In the genomic region with DNA sequence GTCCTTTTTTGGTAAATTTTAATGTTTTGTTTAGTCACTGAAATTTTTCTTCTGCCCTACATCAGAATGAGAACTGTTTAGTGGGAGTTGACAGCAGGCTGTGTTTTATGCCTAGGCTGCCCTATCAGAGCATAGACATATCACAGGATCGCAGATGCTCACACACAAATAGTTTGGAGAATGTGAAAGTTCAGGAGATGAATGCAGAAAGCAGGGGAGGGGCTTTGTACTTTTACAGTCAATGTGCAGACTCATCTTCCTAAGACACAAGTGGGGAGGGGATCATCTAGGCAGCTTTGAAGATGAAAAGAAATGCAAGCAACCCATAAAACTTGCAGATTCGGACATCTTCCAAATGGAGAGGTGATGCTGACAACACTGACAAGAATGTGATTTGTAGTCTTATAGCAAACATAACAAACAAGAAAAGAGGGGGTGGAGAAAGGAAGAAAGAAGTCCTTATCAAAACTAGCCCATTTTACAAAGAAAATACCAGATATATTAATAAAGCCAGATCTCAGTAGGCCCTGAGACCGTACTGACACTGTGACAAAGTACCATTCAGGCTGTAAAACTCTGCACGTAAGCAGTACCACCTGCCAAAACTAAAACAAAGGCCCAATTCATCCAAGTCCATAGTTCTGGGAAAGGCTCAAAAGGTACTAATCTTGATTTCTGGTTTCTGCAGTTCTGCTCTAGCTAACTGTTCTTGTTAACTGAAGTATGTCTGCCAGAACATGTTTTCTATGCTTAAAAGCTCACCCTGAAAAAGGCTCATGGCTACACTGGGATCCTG, we compare ENCODE assay signal across 23 mouse cellular contexts.
DNase-seq lines count a peak whose midpoint lies in the region; ATAC-seq and TF ChIP-seq lines count a peak whose summit lies in the region.
"Had no signal": no experiment of that assay in that cellular context is flagged by ENCODE, and none has a peak within 500 bp of the region (broad histone marks: within the 10 kb centered on the region; RNA-seq: fewer than 3 reads in every experiment).

No protein-coding gene starts in this region.

- no peak overlapping the region for H3K4me3 ChIP-seq in heart, embryonic 16.5 days (ENCODE audit: low read length)
- no peak overlapping the region for H3K4me3 ChIP-seq in kidney, postnatal 0 days (replicated peaks; ENCODE audit: low read depth, low read length)
- H3K4me3 ChIP-seq: forebrain, embryonic 13.5 days; gastrocnemius, adult 2 months; neural tube, embryonic 12.5 days had no signal

- H3K27me3 ChIP-seq in heart, embryonic 16.5 days (ENCODE audit: control insufficient read depth, insufficient read depth, low read length) = no peaks in the 10 kb centered on the region
- no peaks in the 10 kb centered on the region for H3K27me3 ChIP-seq in kidney, postnatal 0 days (ENCODE audit: insufficient read depth, low read length)
- H3K27me3 ChIP-seq: forebrain, embryonic 13.5 days; neural tube, embryonic 12.5 days; Patski had no signal

- no peaks in the 10 kb centered on the region for H3K4me1 ChIP-seq in heart, embryonic 16.5 days (ENCODE audit: control insufficient read depth, insufficient read depth, low read length)
- no peaks in the 10 kb centered on the region for H3K4me1 ChIP-seq in kidney, postnatal 0 days (replicated peaks; ENCODE audit: insufficient read depth, low read length)
- H3K4me1 ChIP-seq: forebrain, embryonic 13.5 days; neural tube, embryonic 12.5 days had no signal

- TF ChIP-seq CTCF in kidney, postnatal 0 days (IDR thresholded peaks at IDR 0.05; ENCODE audit: low read depth) = no peak

- H3K36me3 ChIP-seq in heart, embryonic 16.5 days (ENCODE audit: control insufficient read depth, insufficient read depth) = no peaks in the 10 kb centered on the region
- H3K36me3 ChIP-seq in kidney, postnatal 0 days (ENCODE audit: insufficient read depth, low read length) = no peaks in the 10 kb centered on the region
- H3K36me3 ChIP-seq: neural tube, embryonic 12.5 days had no signal

- WGBS in heart, embryonic 16.5 days = 66% methylated on average over 4 of the region's 4 CpGs
- 42% methylated on average over 4 of the region's 4 CpGs for WGBS in kidney, postnatal 0 days

- H3K27ac ChIP-seq in heart, embryonic 16.5 days (ENCODE audit: low read length) = 0 out of 2 replicates have a peak overlapping the region, but pooled peaks have one; percentile 27
- H3K27ac ChIP-seq in kidney, postnatal 0 days = no peak overlapping the region
- H3K27ac ChIP-seq: forebrain, embryonic 13.5 days; gastrocnemius, adult 2 months; liver, embryonic 14.5 days; neural tube, embryonic 12.5 days had no signal

- no peak for DNase-seq in heart, adult 8-10 months (ENCODE audit: low spot score)
- peak; percentile 51 for DNase-seq in kidney, postnatal 0 days (ENCODE audit: low spot score)
- DNase-seq in kidney, adult 11 months = no peak
- peak; percentile 78 for DNase-seq in NIH3T3 (ENCODE audit: low read depth)
- peak; percentile 77 for DNase-seq in fibroblast of lung, adult 2 months (ENCODE audit: low read depth)
- DNase-seq in spleen, postnatal 14 days (ENCODE audit: low spot score in 2 of 2) = no peak
- no peak for DNase-seq in neural tube, embryonic 10.5 days (ENCODE audit: extremely low spot score, low spot score)
- DNase-seq: adrenal gland, postnatal 10 days; cerebellum, postnatal 10 days; gastrocnemius, adult 2 months; heart, adult 11 months; kidney, postnatal 25 days; layer of hippocampus, adult 9-11 months; thymus, adult 18-20 months; thymus, postnatal 4 days had no signal

- no peaks in the 10 kb centered on the region for H3K9me3 ChIP-seq in heart, embryonic 16.5 days (replicated peaks; ENCODE audit: control insufficient read depth, low read length)
- no peaks in the 10 kb centered on the region for H3K9me3 ChIP-seq in kidney, postnatal 0 days (replicated peaks; ENCODE audit: low read length)
- H3K9me3 ChIP-seq: forebrain, embryonic 13.5 days; neural tube, embryonic 12.5 days had no signal

- no peak overlapping the region for H3K4me2 ChIP-seq in heart, embryonic 16.5 days (ENCODE audit: low read depth, low read length)
- no peak overlapping the region for H3K4me2 ChIP-seq in kidney, postnatal 0 days (ENCODE audit: low read length)
- H3K4me2 ChIP-seq: forebrain, embryonic 13.5 days; midbrain, embryonic 11.5 days; neural tube, embryonic 12.5 days had no signal

- H3K9ac ChIP-seq in heart, embryonic 16.5 days (ENCODE audit: low read length) = no peak overlapping the region
- H3K9ac ChIP-seq in kidney, postnatal 0 days (ENCODE audit: low read depth, low read length) = no peak overlapping the region
- H3K9ac ChIP-seq: forebrain, embryonic 13.5 days; liver, embryonic 14.5 days; neural tube, embryonic 12.5 days had no signal

- ATAC-seq in heart, embryonic 16.5 days (replicated peaks; ENCODE audit: extremely low read depth, insufficient read depth, low FRiP score) = no peak
- no peak for ATAC-seq in kidney, postnatal 0 days (replicated peaks; ENCODE audit: low FRiP score, low read depth)
- ATAC-seq: forebrain, embryonic 13.5 days; hindbrain, embryonic 16.5 days; lung, postnatal 0 days; Patski had no signal

Comparison
In these comparisons a context has a peak if more than half of its experiments do, and no peak if none do; other contexts are left out.
1. DNase-seq: peak in kidney, postnatal 0 days (single experiment), NIH3T3 (single experiment) and fibroblast of lung, adult 2 months (single experiment); none in heart, adult 8-10 months (single experiment), kidney, adult 11 months (single experiment), spleen, postnatal 14 days (0 of 2) and neural tube, embryonic 10.5 days (single experiment).